Mouse (Mus musculus) kidney, adult 11 months (tissue): Measurements from ENCODE around the gene Uqcrc2.

ENCODE experiments used
- DNase-seq: peaks from one replicate; pipeline ENCODE4 v3.0.0; 2022

Gene Uqcrc2

DNA sequence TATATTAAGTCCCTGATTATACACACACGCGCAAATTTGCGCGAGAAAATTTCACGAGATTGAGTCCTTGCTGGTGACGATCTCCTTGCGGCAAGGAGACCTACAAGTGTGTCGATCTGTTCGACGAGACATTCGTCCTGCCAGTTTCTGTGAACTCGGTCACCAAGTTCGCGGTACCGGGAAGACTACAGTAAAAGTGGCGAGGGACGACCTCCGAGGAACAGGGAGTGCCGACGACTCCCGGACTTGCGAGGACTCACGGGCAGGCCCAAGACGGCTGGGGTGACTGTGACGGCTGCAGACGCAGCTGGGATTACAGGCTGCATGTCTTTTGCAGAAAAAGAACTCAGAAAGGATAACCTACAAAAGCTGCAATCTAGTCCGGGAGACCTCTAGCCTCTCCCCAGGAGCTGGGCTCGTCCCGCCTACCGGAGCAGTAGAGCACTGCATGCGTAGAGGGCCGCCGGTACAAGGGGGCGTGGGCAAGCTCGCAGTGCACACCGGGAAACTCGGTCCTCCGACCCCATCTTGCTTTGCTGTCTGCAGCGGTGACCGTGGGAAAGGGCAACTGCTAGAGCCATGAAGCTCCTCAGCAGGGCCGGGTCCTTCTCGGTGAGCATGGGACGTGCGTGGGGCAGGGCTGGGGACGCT, at the start of gene Uqcrc2:
Gene Uqcrc2, plus strand, starts transcription at position 466 of the 651 bp plus-strand sequence.
- DNase-seq = peak; percentile 83

GRCm38 (mm10) chr7:120597203-120597743, 37.7 kb upstream of the Uqcrc2 start:
- DNase-seq = no peak

DNA sequence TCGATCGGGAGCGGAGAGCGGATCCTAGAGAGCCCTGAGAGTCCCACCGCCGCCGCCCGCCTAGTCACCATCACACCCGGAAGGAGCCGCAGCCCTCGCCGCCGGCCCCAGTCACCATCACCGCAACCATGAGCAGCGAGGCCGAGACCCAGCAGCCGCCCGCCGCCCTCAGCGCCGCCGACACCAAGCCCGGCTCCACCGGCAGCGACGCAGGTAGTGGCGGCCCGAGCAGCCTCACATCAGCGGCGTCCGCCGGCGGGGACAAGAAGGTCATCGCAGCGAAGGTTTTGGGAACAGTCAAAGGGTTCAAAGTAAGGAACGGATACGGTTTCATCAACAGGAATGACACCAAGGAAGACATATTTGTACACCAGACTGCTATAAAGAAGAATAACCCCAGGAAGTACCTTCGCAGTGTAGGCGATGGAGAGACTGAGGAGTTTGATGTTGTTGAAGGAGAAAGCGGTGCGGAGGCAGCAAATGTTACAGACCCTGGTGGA, 37.2 kb upstream of the Uqcrc2 start:
- DNase-seq = no peak

GRCm38 (mm10) chr7:120598355-120598754, 36.6 kb upstream of the Uqcrc2 start:
- no peak for DNase-seq

GRCm38 (mm10) chr7:120620075-120620771, 14.8 kb upstream of the Uqcrc2 start:
- no peak for DNase-seq

GRCm38 (mm10) chr7:120620841-120621240, 14.1 kb upstream of the Uqcrc2 start:
- no peak for DNase-seq

- DNase-seq = peak; percentile 9
Measured at GRCm38 (mm10) chr7:120632518-120632917, 2.5 kb upstream of the Uqcrc2 start.

GRCm38 (mm10) chr7:120634301-120634700, 675 bp upstream of the Uqcrc2 start:
- DNase-seq = no peak

DNA sequence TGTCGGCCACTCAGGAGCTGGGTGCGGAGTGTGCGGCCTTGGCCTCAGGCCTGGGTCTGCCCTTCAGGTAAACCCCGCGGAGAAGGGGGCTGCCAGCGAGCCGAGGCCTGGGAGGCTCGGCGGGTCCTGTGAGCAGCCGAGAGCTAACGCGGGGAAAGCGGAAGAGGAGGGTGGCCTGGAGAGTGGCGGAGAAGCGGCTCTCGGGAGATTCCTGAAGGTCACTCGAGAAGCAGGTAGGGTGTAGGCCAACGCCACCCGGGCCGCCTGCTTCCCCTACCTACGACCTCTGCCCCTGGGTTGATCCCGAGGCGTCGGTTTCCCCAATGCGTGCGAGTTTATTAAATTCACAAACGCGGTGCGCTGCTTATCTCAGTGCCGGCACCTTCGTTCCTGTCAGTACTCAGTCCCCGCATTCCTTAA, 396 bp downstream of the Uqcrc2 start:
- no peak for DNase-seq

DNA sequence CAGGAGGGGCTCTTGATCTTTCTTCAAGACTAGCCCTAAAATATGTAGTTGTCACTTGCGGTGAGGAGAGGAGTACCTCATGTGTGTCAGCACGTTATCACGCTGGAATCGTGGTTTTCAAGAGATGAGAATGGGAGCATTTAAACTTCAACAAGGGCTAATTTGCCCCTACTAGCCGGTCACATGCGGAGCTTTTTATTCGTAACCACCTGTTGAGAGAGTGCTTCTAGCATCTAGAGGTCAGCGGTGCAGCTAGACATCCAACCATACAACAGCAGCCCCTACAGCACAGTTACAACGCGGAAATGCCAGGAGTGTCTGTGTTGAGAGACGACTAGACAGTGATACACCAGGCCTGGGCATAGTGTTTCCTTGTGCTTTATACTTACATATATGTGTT, 845 bp downstream of the Uqcrc2 start:
- no peak for DNase-seq

- DNase-seq = no peak
Measured at GRCm38 (mm10) chr7:120643217-120643616, 8.2 kb downstream of the Uqcrc2 start.

GRCm38 (mm10) chr7:120647849-120648248, 12.9 kb downstream of the Uqcrc2 start:
- DNase-seq = no peak

- no peak for DNase-seq
Measured at GRCm38 (mm10) chr7:120662079-120662478, 27.1 kb downstream of the Uqcrc2 start.

DNA sequence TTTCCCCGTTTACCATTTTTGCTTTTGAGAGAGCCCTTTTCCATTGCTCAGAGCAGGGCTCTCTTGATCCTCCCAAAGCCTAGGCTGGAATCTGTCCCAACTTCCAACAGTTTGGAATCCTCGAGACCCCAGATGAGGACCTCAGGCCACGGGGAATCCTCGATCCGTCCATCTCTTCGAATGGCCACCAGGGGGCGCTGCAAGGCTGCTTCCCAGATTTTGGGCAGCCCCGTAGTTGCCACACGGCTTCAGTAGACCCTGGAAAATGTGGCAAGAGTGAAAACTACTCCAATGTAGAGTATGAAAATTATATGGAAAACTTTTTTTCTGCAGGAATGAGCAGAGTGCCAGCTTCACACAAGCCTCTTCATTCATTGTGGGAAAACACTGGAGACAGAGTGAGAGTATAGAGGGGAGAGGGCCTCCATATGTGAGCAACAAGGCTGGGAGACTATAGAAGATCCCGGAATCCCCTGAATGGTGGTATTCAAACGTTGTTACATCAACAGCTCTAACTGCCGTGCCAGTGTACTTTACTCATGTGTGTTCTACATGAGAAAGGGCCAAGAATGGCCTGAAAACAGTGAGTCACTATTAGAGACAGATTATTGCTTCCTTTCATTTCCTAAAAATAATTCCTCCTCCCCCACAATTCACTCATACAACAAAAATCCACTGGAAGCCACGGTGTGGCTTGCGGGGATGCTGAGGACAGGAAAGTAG, 35.3 kb downstream of the Uqcrc2 start, which contains the start of gene Pdzd9:
Gene Pdzd9, minus strand, starts transcription at position 191 of the 723 bp plus-strand sequence.
- peak; percentile 26 for DNase-seq

- DNase-seq = no peak
Measured at GRCm38 (mm10) chr7:120671271-120671670, 36.3 kb downstream of the Uqcrc2 start.

DNA sequence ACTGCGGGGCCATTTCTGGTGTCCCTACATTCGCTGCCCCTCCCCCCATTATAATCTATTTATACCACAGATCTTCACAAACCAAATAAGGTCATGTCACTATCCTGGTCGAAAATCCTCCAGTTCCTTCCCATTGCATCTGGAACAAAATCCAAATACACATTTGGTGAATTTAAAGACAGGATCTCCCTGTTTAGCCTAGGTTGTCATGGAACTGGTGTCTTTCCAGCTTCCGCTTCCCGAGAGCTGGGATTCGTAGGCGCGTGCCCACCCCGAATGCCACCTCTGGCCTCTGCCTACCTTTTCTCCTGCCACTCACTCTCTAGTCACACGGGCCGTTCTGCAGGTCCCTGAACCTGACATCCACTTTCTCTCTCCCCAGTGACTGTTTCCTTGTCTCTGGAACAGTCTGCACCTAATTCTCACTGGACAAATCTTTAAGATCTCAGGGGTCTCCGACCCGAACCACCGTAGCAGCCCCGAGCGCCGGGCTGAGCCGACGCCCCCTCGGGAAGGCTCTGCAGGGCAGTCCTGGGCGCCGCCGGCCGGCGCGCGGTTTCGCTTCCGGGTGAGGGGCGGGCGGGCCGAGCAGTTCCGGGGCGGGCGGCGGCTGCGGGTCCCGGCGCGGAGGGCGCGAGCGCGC, 42.1 kb downstream of the Uqcrc2 start, which contains the start of gene Mosmo:
Gene Mosmo, plus strand, starts transcription at position 618 of the 643 bp plus-strand sequence.
- DNase-seq = peak; percentile 59

DNA sequence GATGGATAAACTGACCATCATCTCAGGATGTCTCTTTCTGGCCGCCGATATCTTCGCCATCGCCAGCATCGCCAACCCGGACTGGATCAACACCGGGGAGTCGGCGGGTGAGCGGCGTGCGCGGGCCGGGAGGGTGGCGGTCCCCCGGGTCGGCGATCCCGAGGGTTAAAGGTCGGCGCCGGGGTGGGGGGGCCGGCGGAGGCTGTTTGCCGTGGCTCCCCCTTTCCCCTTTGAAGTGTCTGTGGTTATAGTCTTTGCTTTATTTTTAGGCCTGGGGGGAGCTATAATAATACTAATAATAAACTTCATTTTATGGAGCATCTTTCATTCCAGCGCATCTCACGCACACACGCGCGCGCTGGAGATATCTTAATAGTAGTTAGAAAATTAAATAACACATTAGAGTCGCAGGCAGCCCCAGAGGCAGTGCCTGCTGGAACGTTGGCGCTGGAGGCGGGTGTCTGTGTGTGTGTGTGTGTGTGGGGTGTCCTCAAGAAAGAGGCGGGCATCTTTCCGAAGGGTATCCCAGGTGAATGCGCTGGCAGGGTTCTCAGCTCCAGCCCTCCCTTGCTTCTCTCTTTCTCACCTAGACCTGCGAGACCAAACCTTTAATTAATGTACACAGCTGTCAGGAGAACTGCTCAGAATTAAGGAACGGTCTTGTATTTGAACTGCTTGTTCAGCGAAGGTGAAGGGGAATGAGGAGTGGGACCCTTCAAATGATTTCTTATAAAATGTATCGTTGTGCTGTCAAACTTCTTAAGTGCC, 43.0 kb downstream of the Uqcrc2 start:
- peak; percentile 25 for DNase-seq

- no peak for DNase-seq
Measured at GRCm38 (mm10) chr7:120679023-120679422, 44.0 kb downstream of the Uqcrc2 start.

DNA sequence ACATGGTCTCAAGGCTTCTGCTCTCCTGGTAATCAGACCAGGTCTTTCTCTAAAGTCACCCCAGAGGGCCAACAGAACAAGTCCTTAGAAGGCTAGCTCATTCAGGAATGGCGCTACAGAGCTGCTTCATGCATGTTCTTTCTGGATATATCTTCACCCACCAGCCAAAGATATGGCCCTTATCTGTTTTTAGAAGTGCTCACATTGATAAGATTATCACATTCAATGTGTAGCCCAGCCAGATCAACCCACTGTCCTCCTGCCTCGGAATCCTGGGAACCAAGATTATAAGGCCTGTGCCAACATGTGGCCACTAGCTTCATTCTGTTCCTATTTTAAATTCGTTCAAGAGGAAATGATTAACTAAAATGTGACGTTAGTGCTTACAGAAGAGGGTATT, 47.0 kb downstream of the Uqcrc2 start:
- no peak for DNase-seq

DNA sequence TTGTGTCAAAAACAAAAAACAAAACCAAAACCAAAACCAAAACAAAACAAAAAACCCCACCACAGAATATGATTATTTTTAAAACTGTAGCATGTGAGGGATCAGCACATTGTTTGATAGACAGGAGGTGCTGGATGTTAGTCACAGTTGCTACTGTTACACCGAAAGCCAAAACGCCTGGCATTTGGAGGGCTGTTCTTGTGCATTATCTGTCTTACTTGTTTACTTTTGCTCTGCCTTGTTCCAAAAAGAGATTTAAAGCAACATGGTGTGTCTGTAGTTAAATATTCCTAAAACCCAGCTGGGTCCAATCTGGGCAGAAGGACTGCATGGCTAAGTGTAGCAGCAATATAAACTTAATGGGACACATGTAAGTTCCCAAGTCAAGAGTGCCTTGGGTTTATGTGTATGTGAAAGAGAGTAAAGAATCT, 49.8 kb downstream of the Uqcrc2 start:
- DNase-seq = no peak

DNA sequence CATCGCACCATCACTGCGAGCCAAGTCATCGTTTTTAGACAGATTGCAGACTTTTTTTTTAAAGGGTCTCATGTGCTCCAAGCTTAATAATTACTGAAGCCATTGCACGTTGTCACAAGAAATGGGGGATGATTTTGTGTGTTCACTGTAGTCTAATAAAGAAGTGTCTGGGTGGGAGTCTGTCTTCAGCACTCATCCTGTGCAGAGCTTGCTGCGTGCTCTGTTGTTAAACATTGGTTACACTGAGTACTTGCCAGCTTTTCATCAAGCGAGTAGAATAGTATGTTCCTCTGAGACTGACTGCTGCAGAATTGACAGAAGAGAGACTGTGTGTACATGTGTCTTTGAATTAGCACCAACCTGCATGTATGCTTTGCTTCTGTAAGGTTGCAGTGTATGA, 50.3 kb downstream of the Uqcrc2 start:
- no peak for DNase-seq

DNA sequence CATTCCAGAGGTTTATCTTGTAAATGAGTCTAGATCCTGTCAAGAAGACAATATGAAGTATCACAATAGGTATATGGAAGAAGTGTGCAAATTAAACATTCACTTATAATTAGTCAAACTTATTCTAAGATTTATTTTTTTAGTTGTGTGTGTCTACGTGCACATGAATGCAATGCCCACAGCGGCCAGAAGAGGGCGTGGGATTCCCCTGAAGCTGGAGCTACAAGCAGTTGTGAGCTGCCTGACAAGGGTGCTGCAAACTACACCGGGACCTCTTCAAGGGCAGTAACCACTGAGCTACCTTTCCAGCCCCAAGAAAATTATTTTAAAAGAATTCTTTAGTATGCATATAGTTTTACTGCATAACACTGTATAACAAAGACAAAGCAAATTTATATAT, 55.7 kb downstream of the Uqcrc2 start:
- no peak for DNase-seq
